Mouse (Mus musculus) activated CD4-positive, CD25-positive, alpha-beta regulatory T cell, adult 4 months (primary cell): Measurements from ENCODE around the gene Ankzf1. TPM values are rescaled to one million over a fixed set of nuclear protein-coding genes. Genes with fewer than 3 reads are reported as not detected.
A peak's percentile ranks its signal among the peaks of the same experiment; 100 is the strongest.
"Not testable (repeated sequence)": the region's sequence is repeated elsewhere in the genome, so short reads cannot be mapped to it uniquely, and the experiment has no call there.

Experiments used
- ATAC-seq: one replicate; pipeline ENCODE4 v1.8.0; 2017
- polyA plus RNA-seq, 2 experiments: library from polyadenylated mRNA; unstranded; fragments of 100-300 nt; shearing (Covaris generic); gene quantifications; one replicate each; pipeline ENCODE4 v1.2.1; 2017

Gene Ankzf1
- polyA plus RNA-seq, 2 experiments from 2014 or later = 14.1 to 17.1 TPM

GRCm38 (mm10) chr1:75227653-75228052, 35.7 kb downstream of the Ankzf1 start:
- ATAC-seq = no peak

DNA sequence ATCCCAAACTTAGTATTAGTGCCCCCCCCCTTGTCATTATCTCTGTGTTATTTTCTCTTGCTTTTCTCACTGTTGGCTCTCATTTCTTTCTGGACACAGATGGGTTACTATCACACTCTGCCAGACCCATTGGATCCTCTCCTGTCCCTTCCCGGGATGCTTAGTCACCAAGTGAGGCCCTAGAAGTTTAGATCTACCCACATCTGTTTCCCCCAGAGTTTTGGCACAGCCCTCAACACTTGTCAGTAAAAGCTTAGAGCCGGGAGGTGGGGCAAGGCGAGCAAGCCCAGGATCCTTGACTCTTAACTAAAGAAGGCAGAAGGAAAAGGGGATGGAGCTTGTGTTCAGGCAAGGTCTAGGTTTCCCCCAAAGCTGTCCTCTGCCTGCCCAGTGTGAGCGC, 37.2 kb downstream of the Ankzf1 start:
- ATAC-seq = no peak

DNA sequence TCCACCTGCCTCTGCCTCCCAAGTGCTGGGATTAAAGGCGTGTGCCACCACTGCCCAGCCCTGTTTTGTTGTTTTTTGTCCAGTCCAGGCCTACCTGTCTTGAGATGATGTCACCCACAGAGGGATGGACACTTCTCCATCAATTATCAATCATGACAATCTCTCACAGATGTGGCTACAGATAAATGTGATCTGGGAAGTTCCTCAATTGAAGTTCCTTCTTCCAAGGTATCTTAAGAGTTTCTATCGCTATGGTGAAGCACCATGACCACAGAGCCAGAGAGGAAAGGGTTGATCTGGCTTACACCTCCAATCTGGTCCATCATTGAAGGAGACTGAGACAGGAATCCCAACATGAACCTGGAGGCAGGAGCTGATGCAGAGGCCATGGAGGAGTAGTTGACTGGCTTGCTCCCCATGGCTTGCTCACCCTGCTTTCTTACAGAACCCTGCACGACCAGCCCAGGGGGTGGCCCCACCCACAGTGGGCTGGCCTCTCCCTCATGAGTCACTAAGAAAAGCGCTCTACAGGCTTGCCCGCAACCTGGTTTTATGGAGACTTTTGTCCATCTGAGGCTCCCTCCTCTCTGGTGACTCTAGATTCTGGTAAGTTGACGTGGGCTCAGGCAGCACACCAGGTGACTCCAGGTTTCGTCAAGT, 38.5 kb downstream of the Ankzf1 start:
- ATAC-seq = no peak

DNA sequence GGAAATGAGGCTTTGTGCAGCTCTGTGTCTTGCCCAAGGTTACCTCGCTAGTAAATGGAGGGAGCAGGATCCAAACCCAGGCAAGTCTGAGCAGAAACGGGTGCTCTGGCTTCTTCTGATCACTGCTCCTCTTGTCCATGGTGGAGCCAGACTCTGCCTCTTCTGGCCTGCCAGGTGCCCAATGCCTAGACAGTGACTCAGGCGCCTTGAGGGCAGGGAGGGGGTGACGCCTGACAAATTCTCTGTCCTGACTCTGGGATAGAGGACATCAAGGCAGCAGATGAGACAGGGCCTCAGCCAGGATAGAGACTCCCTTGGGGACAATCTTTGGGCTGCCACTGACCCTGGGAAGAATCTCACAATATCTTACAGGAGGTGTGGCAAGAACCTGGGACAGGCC, 39.3 kb downstream of the Ankzf1 start:
- ATAC-seq = no peak

GRCm38 (mm10) chr1:75231664-75232152, 39.8 kb downstream of the Ankzf1 start, which contains the start of gene A630095N17Rik:
TSS of gene A630095N17Rik (minus strand) at chr1:75232102.
- ATAC-seq = no peak

DNA sequence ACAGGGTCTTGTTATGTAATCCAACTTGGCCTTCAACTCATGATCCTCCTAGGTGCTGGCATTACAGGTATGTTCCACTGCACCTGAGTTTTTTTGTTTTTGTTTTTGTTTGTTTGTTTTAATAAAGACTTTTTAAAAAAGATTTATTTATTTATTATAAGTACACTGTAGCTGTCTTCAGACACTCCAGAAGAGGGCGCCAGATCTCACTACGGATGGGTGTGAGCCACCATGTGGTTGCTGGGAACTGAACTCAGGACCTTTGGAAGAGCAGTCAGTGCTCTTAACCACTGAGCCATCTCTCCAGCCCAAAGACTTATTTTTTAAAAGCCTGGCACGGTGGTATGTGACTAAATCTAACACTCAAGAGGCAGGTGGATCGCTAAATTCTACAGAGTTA, 40.5 kb downstream of the Ankzf1 start:
- ATAC-seq = not testable (repeated sequence)

- ATAC-seq = peak; percentile 60
These were observed 42.7 kb downstream of the Ankzf1 start for GRCm38 (mm10) chr1:75234606-75235005.

GRCm38 (mm10) chr1:75236117-75237050, 44.4 kb downstream of the Ankzf1 start, which contains the start of gene Dnajb2:
TSS of gene Dnajb2 (plus strand) at chr1:75236406.
- peak; percentile 67 for ATAC-seq

DNA sequence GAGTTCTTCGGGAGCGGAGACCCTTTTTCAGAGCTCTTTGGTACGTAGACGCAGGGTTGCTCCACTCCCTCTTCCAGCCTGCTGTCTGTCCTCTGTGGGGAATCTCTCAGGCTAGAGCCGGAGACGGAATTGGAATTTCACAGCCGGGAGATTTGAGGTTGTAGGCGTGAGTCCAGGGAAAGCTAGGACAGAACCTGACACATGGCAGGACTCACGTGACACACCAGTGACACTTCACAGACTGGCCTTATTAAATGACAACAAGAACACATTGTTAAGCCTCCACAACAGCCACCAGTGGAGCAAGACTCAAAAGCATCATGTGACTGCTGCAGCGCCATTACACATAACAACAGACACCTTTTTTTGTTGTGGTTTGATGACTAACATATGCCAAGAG, 47.6 kb downstream of the Ankzf1 start:
- ATAC-seq = no peak

GRCm38 (mm10) chr1:75243411-75243810, 51.5 kb downstream of the Ankzf1 start:
- ATAC-seq = no peak

DNA sequence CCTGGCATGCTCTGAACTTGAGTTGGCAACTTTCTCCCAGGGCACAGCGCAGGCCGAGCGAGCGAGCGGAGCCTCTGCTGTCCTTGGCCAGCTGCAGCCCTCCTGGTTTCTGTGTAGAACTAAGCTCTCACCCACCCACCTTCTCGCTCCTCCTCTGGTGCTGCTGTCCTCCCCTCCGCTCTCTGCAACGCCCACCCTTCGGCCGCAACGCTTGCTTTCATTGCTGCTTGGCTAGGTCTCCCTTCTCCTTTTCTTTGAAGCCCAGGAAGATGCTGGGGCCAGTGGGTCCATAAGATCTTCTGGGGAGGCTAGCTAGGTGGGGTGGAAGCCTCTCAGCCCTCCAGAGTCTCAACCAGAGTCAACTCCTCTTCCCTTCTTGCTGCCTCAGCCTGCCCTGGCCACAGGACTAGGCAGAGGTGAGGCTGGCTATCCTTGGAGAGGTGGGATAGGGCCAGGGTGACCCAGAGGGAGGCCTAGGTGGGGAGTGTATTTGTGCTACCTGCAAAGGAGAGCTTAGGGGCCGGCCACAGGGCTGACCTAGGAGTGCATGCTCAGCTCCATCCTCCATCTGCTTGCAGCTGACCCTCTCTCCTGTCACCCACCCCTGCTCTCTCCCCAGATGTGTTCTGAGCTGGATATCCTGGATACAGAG, 52.4 kb downstream of the Ankzf1 start:
- no peak for ATAC-seq

- ATAC-seq = peak; percentile 53
These were observed 52.9 kb downstream of the Ankzf1 start for GRCm38 (mm10) chr1:75244836-75245235.

DNA sequence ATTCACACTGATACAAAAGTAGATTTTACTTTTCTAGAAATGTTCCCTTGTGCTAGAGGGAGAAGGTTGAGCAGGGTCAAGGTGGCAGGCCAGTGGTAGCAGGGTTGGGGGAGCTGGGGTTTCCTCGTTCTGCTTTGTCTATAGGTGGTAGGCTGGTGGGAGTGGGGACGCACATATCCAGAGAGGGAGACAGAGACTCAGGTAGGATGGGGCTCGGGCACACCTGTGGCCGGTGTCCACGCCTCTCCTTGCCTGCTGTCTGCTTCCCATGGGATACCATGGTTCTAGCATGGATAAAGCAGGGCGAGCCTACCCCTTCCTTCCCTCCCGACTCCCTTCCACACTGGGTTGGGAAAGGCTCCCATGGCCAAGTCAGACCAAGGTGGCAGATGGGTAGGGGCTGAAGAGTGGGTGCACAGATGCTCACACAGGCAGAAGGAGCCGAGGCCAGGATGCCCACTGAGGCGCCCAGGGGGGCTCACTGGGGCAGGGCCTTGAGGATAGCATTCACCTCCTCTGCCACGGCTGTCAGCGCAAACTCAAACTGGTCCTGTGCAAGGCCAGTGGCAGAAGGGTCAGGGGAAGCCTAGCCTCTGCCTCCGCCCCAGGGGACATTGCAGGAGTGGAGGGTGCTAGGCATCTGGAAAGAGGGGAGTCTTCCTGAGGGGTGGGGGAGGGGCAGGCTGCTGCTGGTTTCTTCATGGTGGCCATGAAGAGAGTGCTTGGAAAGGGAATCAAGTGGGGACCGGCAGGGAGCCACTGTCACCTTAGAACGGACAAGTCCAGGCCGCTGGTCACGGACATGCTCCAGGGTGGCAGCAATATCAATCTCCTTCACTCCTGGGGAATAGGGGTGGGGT, 55.4 kb downstream of the Ankzf1 start:
- no peak for ATAC-seq

GRCm38 (mm10) chr1:75248041-75248772, 56.3 kb downstream of the Ankzf1 start:
- peak; percentile 50 for ATAC-seq

Other genes starting within 250 kb of the Ankzf1 start
- gene Ihh, start 240.5 kb upstream of the Ankzf1 start, polyA plus RNA-seq = not detected
- 1 to 10 TPM; 5.4 to 6.3 TPM for gene Nhej1, start 67.0 kb upstream of the Ankzf1 start, polyA plus RNA-seq
- gene Slc23a3, start 58.3 kb upstream of the Ankzf1 start, polyA plus RNA-seq = under 1 TPM in 1 of 2 experiments, not detected in 1; 0.46 TPM
- 100 to 1,000 TPM; 114 to 125 TPM for gene Cnppd1, start 49.4 kb upstream of the Ankzf1 start, polyA plus RNA-seq
- gene Retreg2, start 49.4 kb upstream of the Ankzf1 start, polyA plus RNA-seq = 10 to 100 TPM; 15.1 to 27.4 TPM
- 10 to 100 TPM; 52.2 to 58.8 TPM for gene Zfand2b, start 23.5 kb upstream of the Ankzf1 start, polyA plus RNA-seq
- 1 to 10 TPM; 1.4 to 2.8 TPM for gene Abcb6, start 11.8 kb upstream of the Ankzf1 start, polyA plus RNA-seq
- gene Atg9a, start within 50 bp of the Ankzf1 start, polyA plus RNA-seq = 1 to 10 TPM; 9.9 TPM
- 10 to 100 TPM; 12.0 to 12.4 TPM for gene Glb1l, start 18.7 kb downstream of the Ankzf1 start, polyA plus RNA-seq
- gene Stk16, start 18.7 kb downstream of the Ankzf1 start, polyA plus RNA-seq = 10 to 100 TPM; 45.7 to 65.1 TPM
- 100 to 1,000 TPM; 120 to 135 TPM for gene Tuba4a, start 27.7 kb downstream of the Ankzf1 start, polyA plus RNA-seq
- not detected for gene A630095N17Rik, start 40.0 kb downstream of the Ankzf1 start, polyA plus RNA-seq
- gene Dnajb2, start 44.3 kb downstream of the Ankzf1 start, polyA plus RNA-seq = 1 to 10 TPM; 5.9 to 7.1 TPM
- under 1 TPM; 0.37 to 0.47 TPM for gene Ptprn, start 72.4 kb downstream of the Ankzf1 start, polyA plus RNA-seq
- not detected for gene Resp18, start 86.3 kb downstream of the Ankzf1 start, polyA plus RNA-seq
- 10 to 100 TPM; 57.0 to 64.9 TPM for gene Dnpep, start 125.8 kb downstream of the Ankzf1 start, polyA plus RNA-seq
- not detected for gene Des, start 168.2 kb downstream of the Ankzf1 start, polyA plus RNA-seq
- gene Speg, start 183.1 kb downstream of the Ankzf1 start, polyA plus RNA-seq = not detected
- gene Gmppa, start 243.8 kb downstream of the Ankzf1 start, polyA plus RNA-seq = 10 to 100 TPM; 43.8 to 51.5 TPM